ENCODE assay signal across 9 mouse cellular contexts in genomic region chr10:95894036-95894855, GRCm38 (mm10). TPM values are rescaled to one million over a fixed set of nuclear protein-coding genes. Genes with fewer than 3 reads are reported as not detected.
DNase-seq lines count a peak whose midpoint lies in the region; ATAC-seq and TF ChIP-seq lines count a peak whose summit lies in the region.
"Had no signal": no experiment of that assay in that cellular context is flagged by ENCODE, and none has a peak within 500 bp of the region (broad histone marks: within the 10 kb centered on the region; RNA-seq: fewer than 3 reads in every experiment).

No protein-coding gene starts in this region.

- no peaks in the 10 kb centered on the region for H3K9me3 ChIP-seq in forebrain, postnatal 0 days (ENCODE audit: low read length)

- no peaks in the 10 kb centered on the region for H3K4me1 ChIP-seq in forebrain, postnatal 0 days (ENCODE audit: insufficient read depth)

- peak; percentile 9 for DNase-seq in layer of hippocampus, adult 11-12 months (ENCODE audit: low spot score)
- DNase-seq in layer of hippocampus, postnatal 14 days (ENCODE audit: low spot score in 2 of 2) = no peak
- DNase-seq in brain, adult 2 months (ENCODE audit: low read depth, low spot score) = peak; percentile 24
- no peak for DNase-seq in forebrain, postnatal 0 days
- peak; percentile 6 to 12 for DNase-seq in layer of hippocampus, postnatal 25 days (ENCODE audit: extremely low spot score in 1 of 2, low spot score in 1 of 2)
- peak; percentile 43 for DNase-seq in neural tube, embryonic 10.5 days (ENCODE audit: extremely low spot score, low spot score)
- no peak for DNase-seq in urinary bladder, adult 2 months (ENCODE audit: low spot score)
- no peak for DNase-seq in left cerebral cortex, postnatal 10 days (ENCODE audit: extremely low spot score in 1 of 2, low spot score in 2 of 2)

- H3K9ac ChIP-seq in forebrain, postnatal 0 days = peak overlapping the region; percentile 40

- no peaks in the 10 kb centered on the region for H3K36me3 ChIP-seq in forebrain, postnatal 0 days (ENCODE audit: insufficient read depth)

- ATAC-seq in forebrain, postnatal 0 days = peak; percentile 54

- intact Hi-C loops in left cerebral cortex, postnatal 10 days (cut with DNase I) = loop anchor here (1.0 to 10.0 kb wide), 2 partner anchors 344 to 409 kb away; no protein-coding TSS in a partner anchor

- TF ChIP-seq CTCF in forebrain, postnatal 0 days (IDR thresholded peaks at IDR 0.05; ENCODE audit: low read depth) = no peak

- H3K27ac ChIP-seq in forebrain, postnatal 0 days (ENCODE audit: low read depth, low read length) = no peak overlapping the region

- peak overlapping the region; percentile 52 for H3K4me2 ChIP-seq in forebrain, postnatal 0 days (ENCODE audit: low read depth)

- peak overlapping the region; percentile 29 for H3K4me3 ChIP-seq in forebrain, postnatal 0 days (ENCODE audit: low read depth, low read length)

- 34% methylated on average over 17 of the region's 17 CpGs for WGBS in forebrain, postnatal 0 days

- no peaks in the 10 kb centered on the region for H3K27me3 ChIP-seq in forebrain, postnatal 0 days (ENCODE audit: insufficient read depth, low read length)

RNA-seq across cellular contexts. Expression of gene Eea1, which starts 46.2 kb away (rescaled TPM):
- total RNA-seq in layer of hippocampus, postnatal 14 days (2021) = 10 to 100 TPM; 26.9 to 30.7 TPM
- total RNA-seq in forebrain, postnatal 0 days (2014; rRNA removed) = 16.2 and 21.9 TPM in 2 replicates
- polyA plus RNA-seq in forebrain, postnatal 0 days (2015; fragmentation: Nextera tagmentation; extraction: Ambion mirVana) = 11.3 and 16.6 TPM in 2 replicates
- total RNA-seq in layer of hippocampus, postnatal 25 days (2021) = 10 to 100 TPM; 31.7 to 33.4 TPM
- polyA plus RNA-seq in urinary bladder, adult 2 months (2012; rRNA removed) = 14.5 and 16.6 TPM in 2 replicates
- total RNA-seq in left cerebral cortex, postnatal 10 days (2021) = 10 to 100 TPM; 23.9 to 25.2 TPM

RNA-seq across cellular contexts. Expression of gene Gm33543, which starts 51.5 kb away (rescaled TPM):
- total RNA-seq in layer of hippocampus, postnatal 14 days (2021) = not detected
- not detected in 2 replicates for total RNA-seq in forebrain, postnatal 0 days (2014; rRNA removed)
- polyA plus RNA-seq in forebrain, postnatal 0 days (2015; fragmentation: Nextera tagmentation; extraction: Ambion mirVana) = not detected in 2 replicates
- total RNA-seq in layer of hippocampus, postnatal 25 days (2021) = not detected
- 0.06 TPM in 1 of 2 replicates, not detected in the other for polyA plus RNA-seq in urinary bladder, adult 2 months (2012; rRNA removed)
- total RNA-seq in left cerebral cortex, postnatal 10 days (2021) = not detected
- polyA plus RNA-seq: testis, adult 2 months had no signal

Comparison
In these comparisons a context has a peak if more than half of its experiments do, and no peak if none do; other contexts are left out.
1. DNase-seq: peak in layer of hippocampus, adult 11-12 months (single experiment), brain, adult 2 months (single experiment), layer of hippocampus, postnatal 25 days (2 of 2) and neural tube, embryonic 10.5 days (single experiment); none in layer of hippocampus, postnatal 14 days (0 of 2), forebrain, postnatal 0 days (single experiment), urinary bladder, adult 2 months (single experiment) and left cerebral cortex, postnatal 10 days (0 of 2).